Mouse (Mus musculus): ENCODE measurements around the gene Bace2.

Bace2 gene

GRCm38 (mm10) chr16:97401741-97402140 is 45.2 kb downstream of the Bace2 start:
- DNase-seq (ENCODE audit: low read depth, low spot score): no peak

- no peak for DNase-seq (ENCODE audit: low read depth, low spot score)
Measured at GRCm38 (mm10) chr16:97402213-97402785, 45.8 kb downstream of the Bace2 start.

GRCm38 (mm10) chr16:97405476-97406012 is 49.0 kb downstream of the Bace2 start:
- DNase-seq (ENCODE audit: low read depth, low spot score): no peak

- DNase-seq (ENCODE audit: low read depth, low spot score): peak; percentile 26
Measured at GRCm38 (mm10) chr16:97417896-97418542, 61.5 kb downstream of the Bace2 start.

- DNase-seq (ENCODE audit: low read depth, low spot score): no peak
Measured at GRCm38 (mm10) chr16:97418749-97419453, 62.4 kb downstream of the Bace2 start.

GRCm38 (mm10) chr16:97421671-97422070 is 65.1 kb downstream of the Bace2 start:
- DNase-seq (ENCODE audit: low read depth, low spot score): no peak

- no peak for DNase-seq (ENCODE audit: low read depth, low spot score)
Measured at GRCm38 (mm10) chr16:97423627-97424026, 67.1 kb downstream of the Bace2 start.

GRCm38 (mm10) chr16:97428026-97428425 is 71.5 kb downstream of the Bace2 start:
- no peak for DNase-seq (ENCODE audit: low read depth, low spot score)

GRCm38 (mm10) chr16:97430091-97430490 is 73.5 kb downstream of the Bace2 start:
- DNase-seq (ENCODE audit: low read depth, low spot score): no peak

- no peak for DNase-seq (ENCODE audit: low read depth, low spot score)
Measured at GRCm38 (mm10) chr16:97431328-97431727, 74.8 kb downstream of the Bace2 start.

- DNase-seq (ENCODE audit: low read depth, low spot score): no peak
Measured at GRCm38 (mm10) chr16:97434206-97434605, 77.7 kb downstream of the Bace2 start.

GRCm38 (mm10) chr16:97437448-97438056 is 81.0 kb downstream of the Bace2 start:
- DNase-seq (ENCODE audit: low read depth, low spot score): no peak

GRCm38 (mm10) chr16:97438191-97438590 is 81.6 kb downstream of the Bace2 start:
- no peak for DNase-seq (ENCODE audit: low read depth, low spot score)

- DNase-seq (ENCODE audit: low read depth, low spot score): no peak
Measured at GRCm38 (mm10) chr16:97441967-97442366, 85.4 kb downstream of the Bace2 start.

- DNase-seq (ENCODE audit: low read depth, low spot score): peak; percentile 28
Measured at GRCm38 (mm10) chr16:97443670-97444263, 87.2 kb downstream of the Bace2 start.

GRCm38 (mm10) chr16:97447386-97447785 is 90.8 kb downstream of the Bace2 start:
- DNase-seq (ENCODE audit: low read depth, low spot score): no peak

GRCm38 (mm10) chr16:97459831-97460230 is 103.3 kb downstream of the Bace2 start:
- no peak for DNase-seq (ENCODE audit: low read depth, low spot score)

- no peak for DNase-seq (ENCODE audit: low read depth, low spot score)
Measured at GRCm38 (mm10) chr16:97461271-97461670, 104.7 kb downstream of the Bace2 start.

GRCm38 (mm10) chr16:97462481-97463181 is 106.1 kb downstream of the Bace2 start, which contains the start of gene Mx1:
Gene Mx1 (minus strand): TSS chr16:97462907.
- DNase-seq (ENCODE audit: low read depth, low spot score): no peak

- DNase-seq (ENCODE audit: low read depth, low spot score): no peak
Measured at GRCm38 (mm10) chr16:97466182-97466957, 109.8 kb downstream of the Bace2 start.

All from WW6 (cell line).